Mouse (Mus musculus): ENCODE results near the gene Tspear.
"Not testable (repeated sequence)": the region's sequence is repeated elsewhere in the genome, so short reads cannot be mapped to it uniquely, and the experiment has no call there.

Gene Tspear

GRCm38 (mm10) chr10:77711157-77711556 lies 24.8 kb downstream of the Tspear start, which contains the start of gene Gm10024:
Gene Gm10024, plus strand, starts transcription at chr10:77711457.
- not testable (repeated sequence) for DNase-seq (ENCODE audit: low spot score in 2 of 2)

GRCm38 (mm10) chr10:77713734-77714133 lies 27.4 kb downstream of the Tspear start:
- no peak for DNase-seq (ENCODE audit: low spot score in 2 of 2)

GRCm38 (mm10) chr10:77715507-77715906 lies 29.1 kb downstream of the Tspear start, which contains the start of gene Gm10142:
Gene Gm10142, plus strand, starts transcription at chr10:77715807.
- DNase-seq (ENCODE audit: low spot score in 2 of 2), result no peak

- not testable (repeated sequence) for DNase-seq (ENCODE audit: low spot score in 2 of 2)
These were observed 33.9 kb downstream of the Tspear start, which contains the start of gene Krtap12-1 for GRCm38 (mm10) chr10:77720299-77720698. Gene Krtap12-1, plus strand, starts transcription at chr10:77720599.

GRCm38 (mm10) chr10:77724855-77725254 lies 38.5 kb downstream of the Tspear start:
- no peak for DNase-seq (ENCODE audit: low spot score in 2 of 2)

GRCm38 (mm10) chr10:77726186-77726585 lies 39.8 kb downstream of the Tspear start, which contains the start of gene Gm10100:
Gene Gm10100, plus strand, starts transcription at chr10:77726486.
- DNase-seq (ENCODE audit: low spot score in 2 of 2), result no peak

GRCm38 (mm10) chr10:77728280-77728679 lies 41.9 kb downstream of the Tspear start:
- DNase-seq (ENCODE audit: low spot score in 2 of 2), result no peak

GRCm38 (mm10) chr10:77729241-77729640 lies 42.9 kb downstream of the Tspear start:
- no peak for DNase-seq (ENCODE audit: low spot score in 2 of 2)

GRCm38 (mm10) chr10:77735928-77736327 lies 49.6 kb downstream of the Tspear start:
- DNase-seq (ENCODE audit: low spot score in 2 of 2), result no peak

GRCm38 (mm10) chr10:77738929-77739328 lies 52.6 kb downstream of the Tspear start:
- no peak for DNase-seq (ENCODE audit: low spot score in 2 of 2)

GRCm38 (mm10) chr10:77741924-77742688 lies 55.7 kb downstream of the Tspear start, which contains the start of gene Gm18596:
Gene Gm18596, minus strand, starts transcription at chr10:77742638.
- DNase-seq (ENCODE audit: low spot score in 2 of 2), result not testable (repeated sequence)

GRCm38 (mm10) chr10:77750686-77751085 lies 64.3 kb downstream of the Tspear start:
- DNase-seq (ENCODE audit: low spot score in 2 of 2), result not testable (repeated sequence)

GRCm38 (mm10) chr10:77751254-77751653 lies 64.9 kb downstream of the Tspear start, which contains the start of gene Gm9736:
Gene Gm9736, minus strand, starts transcription at chr10:77751354.
- DNase-seq (ENCODE audit: low spot score in 2 of 2), result not testable (repeated sequence)

- not testable (repeated sequence) for DNase-seq (ENCODE audit: low spot score in 2 of 2)
These were observed 65.9 kb downstream of the Tspear start for GRCm38 (mm10) chr10:77752312-77752711.

- DNase-seq (ENCODE audit: low spot score in 2 of 2), result no peak
These were observed 67.1 kb downstream of the Tspear start for GRCm38 (mm10) chr10:77753448-77753847.

GRCm38 (mm10) chr10:77759582-77759981 lies 73.2 kb downstream of the Tspear start, which contains the start of gene Gm3233:
Gene Gm3233, minus strand, starts transcription at chr10:77759682.
- DNase-seq (ENCODE audit: low spot score in 2 of 2), result not testable (repeated sequence)

- DNase-seq (ENCODE audit: low spot score in 2 of 2), result no peak
These were observed 83.4 kb downstream of the Tspear start for GRCm38 (mm10) chr10:77769727-77770126.

GRCm38 (mm10) chr10:77771225-77771624 lies 84.9 kb downstream of the Tspear start, which contains the start of gene Gm3238:
Gene Gm3238, minus strand, starts transcription at chr10:77771325.
- DNase-seq (ENCODE audit: low spot score in 2 of 2), result not testable (repeated sequence)

- not testable (repeated sequence) for DNase-seq (ENCODE audit: low spot score in 2 of 2)
These were observed 85.8 kb downstream of the Tspear start for GRCm38 (mm10) chr10:77772142-77772541.

- not testable (repeated sequence) for DNase-seq (ENCODE audit: low spot score in 2 of 2)
These were observed 90.5 kb downstream of the Tspear start, which contains the start of gene Gm7138 for GRCm38 (mm10) chr10:77776844-77777243. Gene Gm7138, minus strand, starts transcription at chr10:77776944.

- not testable (repeated sequence) for DNase-seq (ENCODE audit: low spot score in 2 of 2)
These were observed 96.1 kb downstream of the Tspear start, which contains the start of gene Gm3250 for GRCm38 (mm10) chr10:77782442-77782841. Gene Gm3250, minus strand, starts transcription at chr10:77782542.

- not testable (repeated sequence) for DNase-seq (ENCODE audit: low spot score in 2 of 2)
These were observed 97.0 kb downstream of the Tspear start for GRCm38 (mm10) chr10:77783396-77783795.
